8 mouse cellular contexts compared by ENCODE assay signal in the genomic region with DNA sequence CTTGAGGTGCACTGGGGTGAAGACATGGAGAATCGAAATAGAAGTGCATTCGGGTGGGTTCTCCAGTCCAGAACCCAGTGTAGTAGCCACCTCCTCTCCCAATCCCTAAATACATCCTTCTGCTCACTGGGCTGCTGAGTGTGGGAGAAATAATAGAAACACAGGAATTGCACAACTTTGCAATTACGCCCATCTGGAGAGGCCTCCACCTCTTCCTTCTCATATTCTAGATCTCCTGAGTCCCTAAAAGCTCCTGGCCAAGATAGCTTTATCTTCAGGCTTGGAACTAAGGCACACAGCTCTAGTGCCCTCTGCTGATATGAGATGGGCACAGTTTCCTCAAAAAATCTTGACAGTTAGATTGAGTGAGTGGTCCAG. TPM values are rescaled to one million over a fixed set of nuclear protein-coding genes. Genes with fewer than 3 reads are reported as not detected.
A peak's percentile ranks its signal among the peaks of the same experiment; 100 is the strongest.
DNase-seq lines count a peak whose midpoint lies in the region; ATAC-seq and TF ChIP-seq lines count a peak whose summit lies in the region.

No protein-coding gene starts in this region.

- H3K27ac ChIP-seq in heart, embryonic 15.5 days = peak overlapping the region; percentile 88
- H3K27ac ChIP-seq in liver, postnatal 0 days (ENCODE audit: low read depth) = no peak overlapping the region
- 0 out of 2 replicates have a peak overlapping the region, but pooled peaks have one; percentile 10 for H3K27ac ChIP-seq in small intestine, adult 2 months (ENCODE audit: insufficient read depth, low read depth, low read length)

- no peaks in the 10 kb centered on the region for H3K27me3 ChIP-seq in heart, embryonic 15.5 days
- peaks cover 42% of the 10 kb centered on the region for H3K27me3 ChIP-seq in liver, postnatal 0 days (ENCODE audit: insufficient read depth, low read length)
- H3K27me3 ChIP-seq in small intestine, adult 2 months (ENCODE audit: control insufficient read depth, insufficient read depth, low read length) = peaks cover 19% of the 10 kb centered on the region

- peaks cover 39% of the 10 kb centered on the region for H3K4me1 ChIP-seq in heart, embryonic 15.5 days (replicated peaks)
- H3K4me1 ChIP-seq in liver, postnatal 0 days (ENCODE audit: insufficient read depth) = peaks cover 5% of the 10 kb centered on the region
- no peaks in the 10 kb centered on the region for H3K4me1 ChIP-seq in small intestine, adult 2 months (ENCODE audit: control insufficient read depth, insufficient read depth, insufficient read length, low read length)

- 0 out of 2 replicates have a peak overlapping the region, but pooled peaks have one; percentile 69 for H3K4me3 ChIP-seq in heart, embryonic 15.5 days
- no peak overlapping the region for H3K4me3 ChIP-seq in liver, postnatal 0 days (ENCODE audit: low read depth, low read length)
- H3K4me3 ChIP-seq in small intestine, adult 2 months (ENCODE audit: low read depth, low read length) = no peak overlapping the region

- TF ChIP-seq CTCF in liver, postnatal 0 days (IDR thresholded peaks at IDR 0.05; ENCODE audit: low read depth) = peak; percentile 71
- no peak for TF ChIP-seq CTCF in small intestine, adult 2 months (IDR thresholded peaks at IDR 0.05; ENCODE audit: extremely low read depth, insufficient read length, insufficient replicate concordance, low read depth, low read length)

- H3K9me3 ChIP-seq in heart, embryonic 15.5 days (replicated peaks) = no peaks in the 10 kb centered on the region
- H3K9me3 ChIP-seq in liver, postnatal 0 days (ENCODE audit: low read length) = no peaks in the 10 kb centered on the region

- H3K9ac ChIP-seq in heart, embryonic 15.5 days = no peak overlapping the region
- H3K9ac ChIP-seq in liver, postnatal 0 days (replicated peaks) = no peak overlapping the region

- H3K36me3 ChIP-seq in heart, embryonic 15.5 days = no peaks in the 10 kb centered on the region
- no peaks in the 10 kb centered on the region for H3K36me3 ChIP-seq in liver, postnatal 0 days (replicated peaks; ENCODE audit: insufficient read depth, low read length)
- H3K36me3 ChIP-seq in small intestine, adult 2 months (ENCODE audit: control insufficient read depth, insufficient read depth, low read length) = no peaks in the 10 kb centered on the region

- DNase-seq in kidney, adult 9 months = peak; percentile 26
- no peak for DNase-seq in kidney, adult 8-10 months
- peak; percentile 13 for DNase-seq in liver, postnatal 0 days
- no peak for DNase-seq in left cerebral cortex, postnatal 36 days (ENCODE audit: low spot score in 2 of 2)
- DNase-seq in right cerebral cortex, postnatal 4 days = no peak

- ATAC-seq in common myeloid progenitor, adult 5-6 weeks (replicated peaks; ENCODE audit: low read depth, poor library complexity, severe bottlenecking) = 0 out of 2 replicates have a peak, but pooled peaks have one; percentile 37
- ATAC-seq in heart, embryonic 15.5 days (replicated peaks; ENCODE audit: insufficient number of reproducible peaks, insufficient read depth, low FRiP score, low read depth) = no peak
- no peak for ATAC-seq in liver, postnatal 0 days

- peak overlapping the region; percentile 72 for H3K4me2 ChIP-seq in heart, embryonic 15.5 days
- H3K4me2 ChIP-seq in liver, postnatal 0 days (ENCODE audit: low read depth, low read length) = no peak overlapping the region

- intact Hi-C loops in left cerebral cortex, postnatal 36 days (cut with DNase I) = loop anchor here (1.0 to 2.0 kb wide), 2 partner anchors 85 to 145 kb away; no protein-coding TSS in a partner anchor

- no peak for TF ChIP-seq EP300 in liver, postnatal 0 days (IDR thresholded peaks at IDR 0.05; ENCODE audit: low read depth)

- 41% methylated on average over 3 of the region's 3 CpGs for WGBS in heart, embryonic 15.5 days
- 31% methylated on average over 3 of the region's 3 CpGs for WGBS in liver, postnatal 0 days (ENCODE audit: insufficient replicate concordance)
- WGBS in small intestine, adult 2 months = 36% methylated on average over 3 of the region's 3 CpGs

- no peak for TF ChIP-seq POLR2A in small intestine, adult 2 months (IDR thresholded peaks at IDR 0.05; ENCODE audit: low read depth, low read length)

RNA-seq across cellular contexts. Expression of gene Kirrel, which starts 0.9 kb away (rescaled TPM):
- 0.41 TPM in 1 of 2 replicates, not detected in the other for total RNA-seq in common myeloid progenitor, adult 5-6 weeks (2017)
- 9.0 and 13.1 TPM in 2 replicates for polyA plus RNA-seq in heart, embryonic 15.5 days (2015; fragmentation: Nextera tagmentation; extraction: Ambion mirVana)
- 0.67 and 0.73 TPM in 2 replicates for polyA plus RNA-seq in liver, postnatal 0 days (2015; fragmentation: Nextera tagmentation; extraction: Ambion mirVana)
- polyA plus RNA-seq in small intestine, adult 2 months (2012; rRNA removed) = 2.0 and 2.6 TPM in 2 replicates
- total RNA-seq in left cerebral cortex, postnatal 36 days (2021) = 1 to 10 TPM; 3.5 to 6.1 TPM

Comparison
In these comparisons a context has a peak if more than half of its experiments do, and no peak if none do; other contexts are left out.
1. DNase-seq: peak in kidney, adult 9 months (single experiment) and liver, postnatal 0 days (single experiment); none in kidney, adult 8-10 months (0 of 2), left cerebral cortex, postnatal 36 days (0 of 2) and right cerebral cortex, postnatal 4 days (single experiment).